Mouse (Mus musculus) embryonic facial prominence, embryonic 12.5 days (tissue): Measurements from ENCODE around the gene Ecel1. TPM values are rescaled to one million over a fixed set of nuclear protein-coding genes. Genes with fewer than 3 reads are reported as not detected.

ENCODE experiments used
- ATAC-seq: fragments of 200-750 bp; cut with Nextera tagmentation; 2 replicates; pipeline ENCODE4 v1.8.0; 2017; ENCODE audit not compliant: insufficient number of reproducible peaks, insufficient read depth, low FRiP score, low TSS enrichment
- H3K27ac ChIP-seq: fragments of 300-500 bp; sonication (generic); 2 replicates; pipeline ENCODE4 v1.5.1; 2016; ENCODE audit warnings: mild to moderate bottlenecking
- H3K27me3 ChIP-seq: fragments of 300-500 bp; sonication (generic); 2 replicates; pipeline ENCODE4 v1.6.1; 2016; ENCODE audit warnings: mild to moderate bottlenecking, moderate library complexity
- H3K36me3 ChIP-seq: fragments of 300-500 bp; sonication (generic); 2 replicates; pipeline ENCODE4 v1.6.1; 2016; ENCODE audit warnings: mild to moderate bottlenecking
- H3K4me1 ChIP-seq: fragments of 300-500 bp; sonication (generic); 2 replicates; pipeline ENCODE4 v1.6.1; 2016
- H3K4me2 ChIP-seq: fragments of 300-500 bp; sonication (generic); replicated peaks from 2 replicates; pipeline ENCODE4 v1.6.1; 2016; ENCODE audit warnings: mild to moderate bottlenecking, moderate library complexity
- H3K4me3 ChIP-seq: fragments of 300-500 bp; sonication (generic); 2 replicates; pipeline ENCODE4 v1.5.1; 2016; ENCODE audit warnings: mild to moderate bottlenecking
- H3K9ac ChIP-seq: fragments of 300-500 bp; sonication (generic); 2 replicates; pipeline ENCODE4 v1.6.1; 2016; ENCODE audit warnings: mild to moderate bottlenecking, moderate library complexity
- H3K9me3 ChIP-seq: fragments of 300-500 bp; sonication (generic); 2 replicates; pipeline ENCODE4 v1.6.1; 2016; ENCODE audit warnings: mild to moderate bottlenecking, moderate library complexity
- WGBS: fragments of 180-500 bp; shearing (Covaris S2); methylation state at CpG from one replicate; pipeline ENCODE4 v1.1.7; 2016; 5-methylcytosine and 5-hydroxymethylcytosine counted together
- polyA plus RNA-seq: library from polyadenylated mRNA; unstranded; fragments of >200 nt; fragmentation: Nextera tagmentation; extraction: Ambion mirVana; gene quantifications from 2 replicates; pipeline ENCODE4 v1.2.1, GENCODE M21; 2016

The Ecel1 gene
- polyA plus RNA-seq, 1 experiment from 2014 or later = 1.9 TPM

GRCm38 (mm10) chr1:87131803-87132202 lies 24.5 kb downstream of the Ecel1 start:
- Histone ChIP-seq H3K4me1 (no peaks in the 10 kb centered on the region), H3K27me3 (peaks cover 25% of the 10 kb centered on the region), H3K4me2 (no peak overlapping the region), H3K9ac (no peak overlapping the region), H3K9me3 (no peaks in the 10 kb centered on the region), H3K27ac (no peak overlapping the region), H3K4me3 (no peak overlapping the region), H3K36me3 (no peaks in the 10 kb centered on the region)
- WGBS = 84% methylated on average over 4 of the region's 4 CpGs
- ATAC-seq = no peak

GRCm38 (mm10) chr1:87127206-87128030 lies 28.9 kb downstream of the Ecel1 start:
- H3K9me3 ChIP-seq = no peaks in the 10 kb centered on the region
- H3K36me3 ChIP-seq = no peaks in the 10 kb centered on the region
- H3K4me2 ChIP-seq = peak overlapping the region; percentile 38
- peak overlapping the region; percentile 18; the same call in 1 of the 2 replicates for H3K4me3 ChIP-seq
- H3K27me3 ChIP-seq = peaks cover 42% of the 10 kb centered on the region
- H3K27ac ChIP-seq = no peak overlapping the region
- peak; percentile 37; the same call in 1 of the 2 replicates for ATAC-seq
- no peaks in the 10 kb centered on the region for H3K4me1 ChIP-seq
- WGBS = 8% methylated on average over 43 of the region's 43 CpGs
- no peak overlapping the region for H3K9ac ChIP-seq

GRCm38 (mm10) chr1:87124673-87125072 lies 31.6 kb downstream of the Ecel1 start, which contains the start of gene Akp3:
Gene Akp3 (plus strand): TSS chr1:87124973.
- Histone ChIP-seq H3K4me3 (no peak within 1 kb of the TSS), H3K9me3 (no peaks in the 10 kb centered on the region), H3K36me3 (no peaks in the 10 kb centered on the region), H3K27me3 (peaks cover 42% of the 10 kb centered on the region), H3K27ac (no peak within 1 kb of the TSS), H3K4me1 (no peaks in the 10 kb centered on the region), H3K9ac (no peak within 1 kb of the TSS), H3K4me2 (no peak within 1 kb of the TSS)
- ATAC-seq = no peak
- WGBS = 79% methylated on average over 6 of the region's 6 CpGs

- no peak overlapping the region for H3K9ac ChIP-seq
- no peak overlapping the region for H3K4me2 ChIP-seq
- no peaks in the 10 kb centered on the region for H3K9me3 ChIP-seq
- no peaks in the 10 kb centered on the region for H3K36me3 ChIP-seq
- 75% methylated on average over 1 of the region's 1 CpGs for WGBS
- no peaks in the 10 kb centered on the region for H3K4me1 ChIP-seq
- ATAC-seq = no peak
- no peak overlapping the region for H3K27ac ChIP-seq
- H3K4me3 ChIP-seq = no peak overlapping the region
- H3K27me3 ChIP-seq = no peaks in the 10 kb centered on the region
Observed at GRCm38 (mm10) chr1:87114784-87115183, 41.5 kb downstream of the Ecel1 start.

- Histone ChIP-seq H3K4me3 (no peak overlapping the region), H3K27ac (no peak overlapping the region), H3K4me2 (no peak overlapping the region), H3K9ac (no peak overlapping the region), H3K9me3 (no peaks in the 10 kb centered on the region), H3K4me1 (no peaks in the 10 kb centered on the region), H3K36me3 (no peaks in the 10 kb centered on the region), H3K27me3 (no peaks in the 10 kb centered on the region)
- no peak for ATAC-seq
- 40% methylated on average over 9 of the region's 9 CpGs for whole genome bisulfite sequencing
Observed at GRCm38 (mm10) chr1:87111719-87112354, 44.5 kb downstream of the Ecel1 start.

GRCm38 (mm10) chr1:87108564-87108963 lies 47.8 kb downstream of the Ecel1 start:
- 82% methylated on average over 4 of the region's 4 CpGs for WGBS
- H3K9me3 ChIP-seq = no peaks in the 10 kb centered on the region
- no peaks in the 10 kb centered on the region for H3K4me1 ChIP-seq
- H3K9ac ChIP-seq = no peak overlapping the region
- H3K4me3 ChIP-seq = no peak overlapping the region
- no peak overlapping the region for H3K27ac ChIP-seq
- H3K27me3 ChIP-seq = no peaks in the 10 kb centered on the region
- no peak overlapping the region for H3K4me2 ChIP-seq
- ATAC-seq = no peak
- no peaks in the 10 kb centered on the region for H3K36me3 ChIP-seq

GRCm38 (mm10) chr1:87106536-87106935 lies 49.8 kb downstream of the Ecel1 start:
- ATAC-seq = no peak
- Histone ChIP-seq H3K27ac (no peak overlapping the region), H3K27me3 (no peaks in the 10 kb centered on the region), H3K4me1 (no peaks in the 10 kb centered on the region), H3K4me3 (no peak overlapping the region), H3K4me2 (no peak overlapping the region), H3K9me3 (no peaks in the 10 kb centered on the region), H3K9ac (no peak overlapping the region), H3K36me3 (no peaks in the 10 kb centered on the region)
- 77% methylated on average over 8 of the region's 8 CpGs for WGBS

GRCm38 (mm10) chr1:87103936-87104335 lies 52.4 kb downstream of the Ecel1 start:
- WGBS = 75% methylated on average over 1 of the region's 1 CpGs
- Histone ChIP-seq H3K27me3 (peaks cover 5% of the 10 kb centered on the region; the same call in 1 of the 2 replicates), H3K4me1 (no peaks in the 10 kb centered on the region), H3K9ac (no peak overlapping the region), H3K9me3 (no peaks in the 10 kb centered on the region), H3K4me2 (no peak overlapping the region), H3K27ac (no peak overlapping the region), H3K4me3 (no peak overlapping the region), H3K36me3 (no peaks in the 10 kb centered on the region)
- ATAC-seq = no peak

GRCm38 (mm10) chr1:87102114-87102513 lies 54.2 kb downstream of the Ecel1 start:
- H3K4me2 ChIP-seq = no peak overlapping the region
- WGBS = 85% methylated on average over 3 of the region's 3 CpGs

GRCm38 (mm10) chr1:87101411-87101810 lies 54.9 kb downstream of the Ecel1 start, which contains the start of gene Alpi:
Gene Alpi (minus strand): TSS chr1:87101606.
- H3K9ac ChIP-seq = no peak within 1 kb of the TSS
- no peak within 1 kb of the TSS for H3K4me2 ChIP-seq
- no peak within 1 kb of the TSS for H3K27ac ChIP-seq
- no peak within 1 kb of the TSS for H3K4me3 ChIP-seq
- H3K9me3 ChIP-seq = no peaks in the 10 kb centered on the region
- no peaks in the 10 kb centered on the region for H3K36me3 ChIP-seq
- H3K4me1 ChIP-seq = peaks cover 2% of the 10 kb centered on the region; the same call in 1 of the 2 replicates
- ATAC-seq = no peak
- peaks cover 16% of the 10 kb centered on the region; the same call in 1 of the 2 replicates for H3K27me3 ChIP-seq
- whole genome bisulfite sequencing = 94% methylated on average over 1 of the region's 1 CpGs

More at GRCm38 (mm10) chr1:87102114-87102513, 54.2 kb downstream of the Ecel1 start:
- Histone ChIP-seq H3K4me3 (no peak overlapping the region), H3K36me3 (no peaks in the 10 kb centered on the region), H3K27ac (no peak overlapping the region), H3K27me3 (peaks cover 13% of the 10 kb centered on the region; the same call in 1 of the 2 replicates), H3K9ac (no peak overlapping the region), H3K4me1 (peaks cover 2% of the 10 kb centered on the region; the same call in 1 of the 2 replicates), H3K9me3 (no peaks in the 10 kb centered on the region)
- ATAC-seq = no peak

- H3K4me3 ChIP-seq = no peak overlapping the region
- H3K27ac ChIP-seq = no peak overlapping the region
- H3K4me2 ChIP-seq = peak overlapping the region; percentile 37
Observed at GRCm38 (mm10) chr1:87098358-87098975, 57.9 kb downstream of the Ecel1 start.

More at GRCm38 (mm10) chr1:87098358-87098975, 57.9 kb downstream of the Ecel1 start:
- H3K4me1 ChIP-seq = peaks cover 2% of the 10 kb centered on the region; the same call in 1 of the 2 replicates
- no peak overlapping the region for H3K9ac ChIP-seq
- H3K36me3 ChIP-seq = no peaks in the 10 kb centered on the region
- WGBS = 10% methylated on average over 30 of the region's 30 CpGs
- H3K9me3 ChIP-seq = no peaks in the 10 kb centered on the region
- H3K27me3 ChIP-seq = peaks cover 16% of the 10 kb centered on the region; the same call in 1 of the 2 replicates
- ATAC-seq = 0 out of 2 replicates have a peak, but pooled peaks have one; percentile 42
